Mouse (Mus musculus): Measurements from ENCODE around the gene Arhgap4. TPM values are rescaled to one million over a fixed set of nuclear protein-coding genes. Genes with fewer than 3 reads are reported as not detected.

Gene Arhgap4
- polyA plus RNA-seq, 1 experiment from 2014 or later, result 2.7 TPM

- Histone ChIP-seq H3K9me3 (no peaks in the 10 kb centered on the region), H3K4me1 (no peaks in the 10 kb centered on the region), H3K36me3 (no peaks in the 10 kb centered on the region), H3K4me3 (peak overlapping the region; percentile 38), H3K9ac (no peak overlapping the region), H3K4me2 (replicated peaks) (peak overlapping the region; percentile 63), H3K27me3 (peaks cover 14% of the 10 kb centered on the region), H3K27ac (no peak overlapping the region)
- ATAC-seq (ENCODE audit: insufficient number of reproducible peaks, insufficient read depth, low FRiP score, low TSS enrichment), result peak; percentile 35; the same call in 1 of the 2 replicates
- WGBS, result 20% methylated on average over 41 of the region's 48 CpGs
These were observed 41.3 kb downstream of the Arhgap4 start for GRCm38 (mm10) chrX:73880194-73881035.

DNA sequence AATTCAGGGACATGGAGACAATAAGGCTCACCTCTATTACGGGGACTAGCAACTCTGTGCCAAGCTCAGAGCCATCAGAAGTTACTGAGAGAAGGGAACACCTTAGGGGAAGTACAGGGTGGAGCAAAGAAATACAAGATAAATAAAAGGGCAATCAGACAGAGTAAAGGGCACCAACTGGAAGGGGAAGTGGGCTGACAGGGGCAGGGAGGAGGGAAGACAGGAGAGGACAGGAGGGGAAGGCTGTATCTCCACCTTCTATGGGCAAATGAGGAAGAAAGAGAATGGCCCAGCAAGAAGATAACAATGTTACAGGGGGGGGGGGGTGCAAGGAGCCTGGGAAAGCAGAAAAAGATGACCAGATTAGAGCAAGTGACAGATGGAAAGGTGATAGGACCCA is 44.7 kb downstream of the Arhgap4 start:
- Histone ChIP-seq H3K9me3 (no peaks in the 10 kb centered on the region), H3K36me3 (no peaks in the 10 kb centered on the region), H3K27me3 (peaks cover 14% of the 10 kb centered on the region), H3K4me2 (replicated peaks) (no peak overlapping the region), H3K4me1 (no peaks in the 10 kb centered on the region), H3K9ac (no peak overlapping the region), H3K27ac (no peak overlapping the region), H3K4me3 (no peak overlapping the region)
- ATAC-seq (ENCODE audit: insufficient number of reproducible peaks, insufficient read depth, low FRiP score, low TSS enrichment), result no peak
- 48% methylated on average over 1 of the region's 1 CpGs for WGBS

- whole genome bisulfite sequencing, result 23% methylated on average over 2 of the region's 2 CpGs
- Histone ChIP-seq H3K4me1 (no peaks in the 10 kb centered on the region), H3K4me3 (no peak overlapping the region), H3K9ac (no peak overlapping the region), H3K4me2 (replicated peaks) (no peak overlapping the region), H3K9me3 (no peaks in the 10 kb centered on the region), H3K36me3 (no peaks in the 10 kb centered on the region), H3K27me3 (peaks cover 12% of the 10 kb centered on the region), H3K27ac (no peak overlapping the region)
- ATAC-seq (ENCODE audit: insufficient number of reproducible peaks, insufficient read depth, low FRiP score, low TSS enrichment), result no peak
These were observed 45.8 kb downstream of the Arhgap4 start for GRCm38 (mm10) chrX:73875881-73876280.

- WGBS, result 69% methylated on average over 1 of the region's 1 CpGs
- Histone ChIP-seq H3K4me3 (no peak overlapping the region), H3K4me2 (replicated peaks) (no peak overlapping the region), H3K9ac (no peak overlapping the region), H3K27ac (no peak overlapping the region), H3K27me3 (no peaks in the 10 kb centered on the region), H3K36me3 (no peaks in the 10 kb centered on the region), H3K9me3 (no peaks in the 10 kb centered on the region), H3K4me1 (no peaks in the 10 kb centered on the region)
- no peak for ATAC-seq (ENCODE audit: insufficient number of reproducible peaks, insufficient read depth, low FRiP score, low TSS enrichment)
These were observed 49.7 kb downstream of the Arhgap4 start for GRCm38 (mm10) chrX:73871956-73872355.

DNA sequence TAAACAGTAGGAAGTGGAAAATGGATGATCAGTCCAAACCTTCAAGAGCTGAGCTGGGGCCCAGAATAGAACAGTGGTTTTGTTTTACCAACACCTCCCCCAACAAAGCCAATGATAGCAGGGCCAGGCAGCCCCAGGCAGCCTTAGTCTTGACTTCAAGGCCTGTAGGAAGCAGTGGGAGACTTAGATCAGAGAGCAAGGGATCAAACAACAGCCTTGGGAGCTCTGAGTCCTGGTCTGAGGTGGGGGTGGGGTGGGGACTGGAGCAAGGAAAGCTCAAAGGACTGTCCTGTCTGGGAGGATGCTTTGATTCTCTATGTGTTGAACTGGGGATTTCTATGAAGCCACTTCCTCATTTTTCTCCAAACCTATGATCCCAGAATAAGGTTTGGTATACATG is 50.2 kb downstream of the Arhgap4 start:
- Histone ChIP-seq H3K4me3 (no peak overlapping the region), H3K27me3 (no peaks in the 10 kb centered on the region), H3K9ac (no peak overlapping the region), H3K4me2 (replicated peaks) (no peak overlapping the region), H3K4me1 (no peaks in the 10 kb centered on the region), H3K9me3 (no peaks in the 10 kb centered on the region), H3K27ac (no peak overlapping the region), H3K36me3 (no peaks in the 10 kb centered on the region)
- no peak for ATAC-seq (ENCODE audit: insufficient number of reproducible peaks, insufficient read depth, low FRiP score, low TSS enrichment)

DNA sequence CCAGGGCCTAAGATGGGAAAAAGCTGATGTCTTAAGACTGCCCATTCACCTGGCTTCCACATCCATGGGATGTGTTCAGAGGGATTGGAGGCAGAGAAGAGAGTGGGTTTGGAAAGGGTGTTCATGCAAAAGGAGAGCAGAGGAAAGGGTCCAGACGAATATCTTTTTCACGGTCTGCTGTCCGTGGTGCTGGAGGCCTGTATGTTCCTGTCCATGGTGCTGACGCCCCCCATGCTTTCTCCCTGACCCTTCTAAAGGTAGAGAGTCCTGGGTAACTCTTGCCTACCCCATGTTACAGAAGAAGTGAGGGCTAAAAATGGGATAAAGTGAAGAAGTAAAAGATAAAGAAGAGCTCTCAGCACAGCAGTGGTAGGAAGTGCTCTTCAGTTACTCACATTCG is 52.3 kb downstream of the Arhgap4 start:
- WGBS, result 14% methylated on average over 5 of the region's 5 CpGs
- Histone ChIP-seq H3K4me2 (replicated peaks) (no peak overlapping the region), H3K9me3 (no peaks in the 10 kb centered on the region), H3K4me3 (no peak overlapping the region), H3K36me3 (no peaks in the 10 kb centered on the region), H3K27me3 (no peaks in the 10 kb centered on the region), H3K27ac (no peak overlapping the region), H3K4me1 (no peaks in the 10 kb centered on the region), H3K9ac (no peak overlapping the region)
- no peak for ATAC-seq (ENCODE audit: insufficient number of reproducible peaks, insufficient read depth, low FRiP score, low TSS enrichment)

- Histone ChIP-seq H3K27ac (no peak overlapping the region), H3K9ac (no peak overlapping the region), H3K4me3 (no peak overlapping the region), H3K27me3 (no peaks in the 10 kb centered on the region), H3K4me1 (no peaks in the 10 kb centered on the region), H3K4me2 (replicated peaks) (no peak overlapping the region), H3K36me3 (no peaks in the 10 kb centered on the region), H3K9me3 (no peaks in the 10 kb centered on the region)
- ATAC-seq (ENCODE audit: insufficient number of reproducible peaks, insufficient read depth, low FRiP score, low TSS enrichment), result no peak
- 76% methylated on average over 1 of the region's 1 CpGs for WGBS
These were observed 53.8 kb downstream of the Arhgap4 start for GRCm38 (mm10) chrX:73867852-73868251.

DNA sequence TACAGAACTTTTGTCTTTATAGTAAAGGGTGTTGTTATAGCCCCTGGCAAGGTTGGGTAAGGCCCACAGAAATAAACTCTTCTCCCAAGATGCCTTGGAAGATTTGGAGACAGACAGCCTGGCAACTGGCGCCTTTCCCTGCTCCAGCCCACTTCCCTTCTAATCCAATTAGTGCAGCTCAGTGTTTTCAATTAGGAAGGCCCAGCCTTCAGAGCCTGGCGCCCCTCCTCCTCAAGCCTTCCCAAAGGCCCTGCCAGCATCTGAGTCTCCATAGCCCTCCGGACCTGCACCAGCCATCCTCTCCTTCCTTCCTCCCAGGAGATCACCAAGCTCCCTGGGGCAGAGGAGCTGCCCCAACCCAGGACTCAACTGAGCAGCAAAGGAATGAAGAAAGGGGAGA is 54.4 kb downstream of the Arhgap4 start:
- Histone ChIP-seq H3K4me2 (replicated peaks) (no peak overlapping the region), H3K36me3 (no peaks in the 10 kb centered on the region), H3K9ac (no peak overlapping the region), H3K4me1 (no peaks in the 10 kb centered on the region), H3K27ac (no peak overlapping the region), H3K27me3 (no peaks in the 10 kb centered on the region), H3K4me3 (no peak overlapping the region), H3K9me3 (no peaks in the 10 kb centered on the region)
- no peak for ATAC-seq (ENCODE audit: insufficient number of reproducible peaks, insufficient read depth, low FRiP score, low TSS enrichment)
- 19% methylated on average over 3 of the region's 3 CpGs for WGBS

- H3K9ac ChIP-seq, result no peak overlapping the region
- H3K36me3 ChIP-seq, result no peaks in the 10 kb centered on the region
- no peaks in the 10 kb centered on the region for H3K9me3 ChIP-seq
- no peaks in the 10 kb centered on the region for H3K27me3 ChIP-seq
- H3K4me2 ChIP-seq (replicated peaks), result no peak overlapping the region
- no peak overlapping the region for H3K4me3 ChIP-seq
- WGBS, result 53% methylated on average over 3 of the region's 3 CpGs
- ATAC-seq (ENCODE audit: insufficient number of reproducible peaks, insufficient read depth, low FRiP score, low TSS enrichment), result no peak
- H3K4me1 ChIP-seq, result no peaks in the 10 kb centered on the region
- no peak overlapping the region for H3K27ac ChIP-seq
These were observed 57.0 kb downstream of the Arhgap4 start for GRCm38 (mm10) chrX:73864692-73865091.

- no peak overlapping the region for H3K27ac ChIP-seq
- no peak overlapping the region for H3K4me3 ChIP-seq
- ATAC-seq (ENCODE audit: insufficient number of reproducible peaks, insufficient read depth, low FRiP score, low TSS enrichment), result no peak
- H3K4me2 ChIP-seq (replicated peaks), result no peak overlapping the region
- H3K27me3 ChIP-seq, result no peaks in the 10 kb centered on the region
- no peaks in the 10 kb centered on the region for H3K9me3 ChIP-seq
- H3K9ac ChIP-seq, result no peak overlapping the region
- H3K36me3 ChIP-seq, result no peaks in the 10 kb centered on the region
- no peaks in the 10 kb centered on the region for H3K4me1 ChIP-seq
- 73% methylated on average over 3 of the region's 3 CpGs for WGBS
These were observed 66.6 kb downstream of the Arhgap4 start for GRCm38 (mm10) chrX:73855087-73855408.

- Histone ChIP-seq H3K4me1 (no peaks in the 10 kb centered on the region), H3K27me3 (no peaks in the 10 kb centered on the region), H3K9ac (no peak overlapping the region), H3K36me3 (no peaks in the 10 kb centered on the region), H3K9me3 (no peaks in the 10 kb centered on the region), H3K4me3 (no peak overlapping the region), H3K27ac (no peak overlapping the region), H3K4me2 (replicated peaks) (no peak overlapping the region)
- no peak for ATAC-seq (ENCODE audit: insufficient number of reproducible peaks, insufficient read depth, low FRiP score, low TSS enrichment)
- WGBS, result 75% methylated on average over 9 of the region's 9 CpGs
These were observed 67.2 kb downstream of the Arhgap4 start for GRCm38 (mm10) chrX:73854326-73855086.

All from embryonic facial prominence, embryonic 12.5 days (tissue).